Comparison of ENCODE assay signal across 8 mouse cellular contexts in genomic region chr9:97013153-97013552, GRCm38 (mm10). TPM values are rescaled to one million over a fixed set of nuclear protein-coding genes. Genes with fewer than 3 reads are reported as not detected.
DNase-seq lines count a peak whose midpoint lies in the region; ATAC-seq and TF ChIP-seq lines count a peak whose summit lies in the region.

No protein-coding gene starts in this region.

- 17% methylated on average over 6 of the region's 6 CpGs for WGBS in heart, postnatal 0 days
- 5% methylated on average over 6 of the region's 6 CpGs for WGBS in forebrain, embryonic 11.5 days
- 4% methylated on average over 6 of the region's 6 CpGs for WGBS in midbrain, embryonic 11.5 days
- WGBS in lung, adult 2 months = 64% methylated on average over 6 of the region's 6 CpGs

- no peak for TF ChIP-seq EP300 in heart, postnatal 0 days (IDR thresholded peaks at IDR 0.05; ENCODE audit: low read depth)

- no peak for DNase-seq in heart, postnatal 0 days (ENCODE audit: low spot score)
- no peak for DNase-seq in heart, adult 9 months (ENCODE audit: low spot score in 2 of 2)
- peak; percentile 76 for DNase-seq in forebrain, embryonic 11.5 days (ENCODE audit: low spot score)
- DNase-seq in kidney, adult 8-10 months = peak; percentile 62 to 83
- peak; percentile 91 for DNase-seq in midbrain, embryonic 11.5 days (ENCODE audit: low spot score, missing footprints)
- no peak for DNase-seq in gastrocnemius, adult 2 months
- DNase-seq in natural killer cell, adult 2 months (ENCODE audit: low spot score in 2 of 2) = no peak
- no peak for DNase-seq in lung, adult 2 months

- no peaks in the 10 kb centered on the region for H3K27me3 ChIP-seq in heart, postnatal 0 days (ENCODE audit: control insufficient read depth, insufficient read depth, low read length)
- no peaks in the 10 kb centered on the region for H3K27me3 ChIP-seq in forebrain, embryonic 11.5 days (ENCODE audit: control insufficient read depth, insufficient read depth, low read length)
- H3K27me3 ChIP-seq in midbrain, embryonic 11.5 days (ENCODE audit: control insufficient read depth, insufficient read depth, low read length) = no peaks in the 10 kb centered on the region

- no peak for ATAC-seq in heart, postnatal 0 days (ENCODE audit: insufficient read depth, low read depth)
- peak; percentile 71 for ATAC-seq in forebrain, embryonic 11.5 days (replicated peaks; ENCODE audit: low FRiP score)
- peak; percentile 78 for ATAC-seq in midbrain, embryonic 11.5 days (ENCODE audit: low FRiP score)

- intact Hi-C loops in gastrocnemius, adult 2 months (cut with DNase I) = no loop called here

- peaks cover 25% of the 10 kb centered on the region for H3K4me1 ChIP-seq in heart, postnatal 0 days (ENCODE audit: control insufficient read depth, insufficient read depth)
- H3K4me1 ChIP-seq in forebrain, embryonic 11.5 days (replicated peaks; ENCODE audit: control insufficient read depth, insufficient read depth, low read length) = peaks cover 32% of the 10 kb centered on the region
- peaks cover 53% of the 10 kb centered on the region for H3K4me1 ChIP-seq in midbrain, embryonic 11.5 days (ENCODE audit: control insufficient read depth, insufficient read depth, low read length)
- H3K4me1 ChIP-seq in lung, adult 2 months (ENCODE audit: control insufficient read depth, insufficient read depth, low read length) = no peaks in the 10 kb centered on the region

- H3K9ac ChIP-seq in heart, postnatal 0 days (replicated peaks; ENCODE audit: low read depth, low read length) = no peak overlapping the region
- H3K9ac ChIP-seq in forebrain, embryonic 11.5 days (ENCODE audit: low read length) = peak overlapping the region; percentile 27
- H3K9ac ChIP-seq in midbrain, embryonic 11.5 days (ENCODE audit: low read length) = peak overlapping the region; percentile 34

- H3K27ac ChIP-seq in heart, postnatal 0 days (ENCODE audit: low read depth) = peak overlapping the region; percentile 34; the same call in 1 of the 2 replicates
- peak overlapping the region; percentile 70 for H3K27ac ChIP-seq in forebrain, embryonic 11.5 days (ENCODE audit: low read depth, low read length)
- H3K27ac ChIP-seq in midbrain, embryonic 11.5 days (ENCODE audit: low read depth, low read length) = peak overlapping the region; percentile 65
- H3K27ac ChIP-seq in gastrocnemius, adult 2 months = no peak overlapping the region

- TF ChIP-seq CTCF in heart, postnatal 0 days (IDR thresholded peaks at IDR 0.05; ENCODE audit: low read depth) = no peak
- TF ChIP-seq CTCF in gastrocnemius, adult 2 months (IDR thresholded peaks at IDR 0.05) = no peak
- no peak for TF ChIP-seq CTCF in lung, adult 2 months (IDR thresholded peaks at IDR 0.05; ENCODE audit: insufficient read depth, low read length)

- TF ChIP-seq POLR2A in lung, adult 2 months (IDR thresholded peaks at IDR 0.05; ENCODE audit: borderline replicate concordance, extremely low read depth, low read depth, low read length) = no peak

- H3K9me3 ChIP-seq in heart, postnatal 0 days (replicated peaks; ENCODE audit: control insufficient read depth, low read length) = 0 out of 2 replicates have a peak, but pooled peaks cover 4% of the 10 kb centered on the region
- H3K9me3 ChIP-seq in forebrain, embryonic 11.5 days (ENCODE audit: control insufficient read depth, low read length) = no peaks in the 10 kb centered on the region; the same call in 1 of the 2 replicates
- H3K9me3 ChIP-seq in midbrain, embryonic 11.5 days (ENCODE audit: control insufficient read depth, low read length) = no peaks in the 10 kb centered on the region

- H3K36me3 ChIP-seq in heart, postnatal 0 days (replicated peaks; ENCODE audit: control insufficient read depth, insufficient read depth, low read length) = no peaks in the 10 kb centered on the region
- peaks cover 3% of the 10 kb centered on the region; the same call in 1 of the 2 replicates for H3K36me3 ChIP-seq in forebrain, embryonic 11.5 days (ENCODE audit: control insufficient read depth, insufficient read depth, low read length)
- H3K36me3 ChIP-seq in midbrain, embryonic 11.5 days (ENCODE audit: control insufficient read depth, insufficient read depth, low read length) = no peaks in the 10 kb centered on the region; the same call in 1 of the 2 replicates

- H3K4me3 ChIP-seq in heart, postnatal 0 days (ENCODE audit: low read depth, low read length) = no peak overlapping the region
- H3K4me3 ChIP-seq in forebrain, embryonic 11.5 days (ENCODE audit: low read depth, low read length) = no peak overlapping the region
- H3K4me3 ChIP-seq in midbrain, embryonic 11.5 days (ENCODE audit: low read depth, low read length) = no peak overlapping the region; the same call in 1 of the 2 replicates
- H3K4me3 ChIP-seq in gastrocnemius, adult 2 months = no peak overlapping the region
- H3K4me3 ChIP-seq in lung, adult 2 months (replicated peaks; ENCODE audit: extremely low read depth, low read depth, low read length) = no peak overlapping the region

- no peak overlapping the region for H3K4me2 ChIP-seq in heart, postnatal 0 days (ENCODE audit: low read depth, low read length)
- peak overlapping the region; percentile 29 for H3K4me2 ChIP-seq in forebrain, embryonic 11.5 days (ENCODE audit: low read depth, low read length, severe bottlenecking)
- peak overlapping the region; percentile 34 for H3K4me2 ChIP-seq in midbrain, embryonic 11.5 days

RNA-seq across cellular contexts. Expression of gene Spsb4, which starts 5.5 kb away (rescaled TPM):
- total RNA-seq in heart, postnatal 0 days (2014; rRNA removed; ENCODE audit: low replicate concordance) = 36.4 and 72.4 TPM in 2 replicates
- polyA plus RNA-seq in heart, postnatal 0 days (2015; fragmentation: Nextera tagmentation; extraction: Ambion mirVana) = 31.8 and 32.5 TPM in 2 replicates
- 81.8 and 84.6 TPM in 2 replicates for polyA plus RNA-seq in forebrain, embryonic 11.5 days (2014; fragmentation: Nextera tagmentation; extraction: Ambion mirVana)
- 107 and 115 TPM in 2 replicates for polyA plus RNA-seq in midbrain, embryonic 11.5 days (2014; fragmentation: Nextera tagmentation; extraction: Ambion mirVana)
- total RNA-seq in gastrocnemius, adult 2 months (2021) = 1 to 10 TPM in 1 of 2 experiments, under 1 TPM in 1; 0.94 to 2.3 TPM
- 0.62 and 1.2 TPM in 2 replicates for polyA plus RNA-seq in lung, adult 2 months (2012; rRNA removed)

Comparison
In these comparisons a context has a peak if more than half of its experiments do, and no peak if none do; other contexts are left out.
1. DNase-seq: peak in forebrain, embryonic 11.5 days (single experiment), kidney, adult 8-10 months (2 of 2) and midbrain, embryonic 11.5 days (single experiment); none in heart, postnatal 0 days (single experiment), heart, adult 9 months (0 of 2), gastrocnemius, adult 2 months (single experiment), natural killer cell, adult 2 months (0 of 2) and lung, adult 2 months (single experiment).
2. RNA of gene Spsb4, which starts 5.5 kb away (polyA plus RNA-seq): 107 to 115 TPM in midbrain, embryonic 11.5 days, 81.8 to 84.6 TPM in forebrain, embryonic 11.5 days and 31.8 to 32.5 TPM in heart, postnatal 0 days; 0.62 to 1.2 TPM in lung, adult 2 months; every median in the first group is over 10 times any median in the second.